Mouse (Mus musculus): Measurements from ENCODE around the gene Slc38a9. TPM values are rescaled to one million over a fixed set of nuclear protein-coding genes. Genes with fewer than 3 reads are reported as not detected.
A peak's percentile ranks its signal among the peaks of the same experiment; 100 is the strongest.
"Not testable (repeated sequence)": the region's sequence is repeated elsewhere in the genome, so short reads cannot be mapped to it uniquely, and the experiment has no call there.

Gene Slc38a9
- polyA plus RNA-seq, 1 experiment from 2014 or later = 17.7 TPM

DNA sequence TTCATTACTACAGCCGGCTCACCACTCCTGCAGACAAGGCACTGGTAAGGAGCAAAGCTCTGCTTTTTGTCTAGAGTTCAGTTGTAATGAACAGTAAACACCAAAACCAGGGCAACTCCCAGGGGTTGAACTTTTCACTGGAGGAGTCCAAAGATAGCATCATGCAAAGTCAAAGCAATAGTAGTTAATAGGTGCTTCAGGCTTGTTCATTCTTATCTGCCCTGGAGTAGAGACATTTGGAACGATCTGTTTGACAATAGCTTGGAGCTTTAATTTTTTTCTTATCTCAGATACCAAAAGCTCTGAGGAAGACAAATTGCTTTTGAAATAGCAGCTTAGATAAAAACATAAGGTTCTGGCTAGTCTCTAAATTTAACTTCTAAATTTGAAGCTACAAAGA is 25.6 kb downstream of the Slc38a9 start:
- ATAC-seq (ENCODE audit: insufficient number of reproducible peaks, insufficient read depth, low FRiP score, low TSS enrichment, low read depth) = no peak
- Histone ChIP-seq H3K4me2 (no peak overlapping the region), H3K27ac (no peak overlapping the region), H3K27me3 (no peaks in the 10 kb centered on the region), H3K9ac (no peak overlapping the region), H3K4me1 (no peaks in the 10 kb centered on the region), H3K4me3 (no peak overlapping the region), H3K9me3 (no peaks in the 10 kb centered on the region), H3K36me3 (no peaks in the 10 kb centered on the region)
- 87% methylated on average over 2 of the region's 2 CpGs for WGBS

DNA sequence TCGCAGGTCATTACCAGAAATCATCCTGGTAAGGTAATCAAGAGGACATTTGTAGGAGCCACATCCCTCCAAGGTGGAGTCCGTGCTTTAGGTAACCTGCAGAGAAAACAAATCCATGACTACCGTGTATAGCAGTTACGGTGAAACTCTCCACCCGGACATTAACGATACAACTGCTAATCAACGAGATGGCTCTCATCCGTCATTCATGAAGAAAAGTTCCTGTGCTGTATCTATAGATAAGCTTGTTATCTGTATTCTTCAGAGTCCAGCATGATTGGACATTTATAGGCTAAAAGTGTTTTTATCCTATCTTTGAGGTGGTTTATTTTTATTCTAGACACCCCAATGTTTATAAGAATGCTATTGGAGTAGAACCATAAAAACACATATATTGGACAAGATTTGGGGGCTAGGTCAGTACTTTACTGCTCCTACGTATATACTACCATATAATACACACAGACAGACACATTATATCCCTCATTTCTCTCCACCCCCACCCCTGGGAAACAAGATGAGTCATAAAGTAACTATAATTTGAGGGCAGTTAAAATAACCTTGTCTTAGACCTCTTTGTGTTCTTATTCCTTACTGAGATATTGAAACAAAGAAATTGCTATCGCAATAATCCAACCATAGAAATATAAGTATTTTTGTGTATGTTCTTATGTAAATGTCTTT is 32.5 kb downstream of the Slc38a9 start:
- WGBS = 91% methylated on average over 10 of the region's 10 CpGs
- no peak for ATAC-seq (ENCODE audit: insufficient number of reproducible peaks, insufficient read depth, low FRiP score, low TSS enrichment, low read depth)

DNA sequence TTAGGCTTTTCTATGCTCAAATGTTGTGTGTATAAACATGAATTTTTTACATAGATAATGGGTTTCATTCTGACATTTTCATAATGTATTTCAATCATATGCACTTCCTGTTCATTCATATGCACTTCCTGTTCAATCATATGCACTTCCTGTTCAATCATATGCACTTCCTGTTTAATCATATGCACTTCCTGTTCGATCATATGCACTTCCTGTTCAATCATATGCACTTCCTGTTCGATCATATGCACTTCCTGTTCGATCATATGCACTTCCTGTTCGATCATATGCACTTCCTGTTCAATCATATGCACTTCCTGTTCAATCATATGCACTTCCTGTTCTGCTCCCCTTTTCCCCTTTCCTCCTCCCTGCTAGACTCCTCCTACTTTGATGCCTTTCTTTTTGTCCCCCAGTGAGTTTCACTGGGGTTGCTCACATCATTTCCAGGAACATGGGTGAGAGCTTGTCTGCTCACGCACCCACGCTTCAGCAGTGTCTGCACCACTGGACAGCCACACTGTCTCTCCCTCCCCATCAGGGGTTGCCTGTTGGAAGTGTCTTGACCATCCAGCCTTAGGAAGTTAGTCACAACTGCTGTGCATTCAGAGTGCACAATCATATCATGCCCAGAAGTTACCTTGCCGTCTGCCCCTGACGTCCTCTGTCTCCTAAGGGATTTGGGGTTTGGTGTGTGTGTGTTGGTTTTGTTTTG is 35.1 kb downstream of the Slc38a9 start:
- H3K9me3 ChIP-seq = peaks cover 4% of the 10 kb centered on the region
- H3K27me3 ChIP-seq = no peaks in the 10 kb centered on the region
- 94% methylated on average over 8 of the region's 8 CpGs for WGBS
- H3K4me1 ChIP-seq = no peaks in the 10 kb centered on the region
- no peak for ATAC-seq (ENCODE audit: insufficient number of reproducible peaks, insufficient read depth, low FRiP score, low TSS enrichment, low read depth)
- no peak overlapping the region for H3K4me3 ChIP-seq
- H3K27ac ChIP-seq = no peak overlapping the region
- peaks cover 24% of the 10 kb centered on the region for H3K36me3 ChIP-seq
- H3K9ac ChIP-seq = no peak overlapping the region
- no peak overlapping the region for H3K4me2 ChIP-seq

More for the DNA sequence above, 32.5 kb downstream of the Slc38a9 start:
- Histone ChIP-seq H3K9me3 (peaks cover 4% of the 10 kb centered on the region), H3K4me1 (no peaks in the 10 kb centered on the region), H3K4me2 (no peak overlapping the region), H3K4me3 (no peak overlapping the region), H3K9ac (no peak overlapping the region), H3K27me3 (no peaks in the 10 kb centered on the region), H3K36me3 (peaks cover 12% of the 10 kb centered on the region), H3K27ac (no peak overlapping the region)

DNA sequence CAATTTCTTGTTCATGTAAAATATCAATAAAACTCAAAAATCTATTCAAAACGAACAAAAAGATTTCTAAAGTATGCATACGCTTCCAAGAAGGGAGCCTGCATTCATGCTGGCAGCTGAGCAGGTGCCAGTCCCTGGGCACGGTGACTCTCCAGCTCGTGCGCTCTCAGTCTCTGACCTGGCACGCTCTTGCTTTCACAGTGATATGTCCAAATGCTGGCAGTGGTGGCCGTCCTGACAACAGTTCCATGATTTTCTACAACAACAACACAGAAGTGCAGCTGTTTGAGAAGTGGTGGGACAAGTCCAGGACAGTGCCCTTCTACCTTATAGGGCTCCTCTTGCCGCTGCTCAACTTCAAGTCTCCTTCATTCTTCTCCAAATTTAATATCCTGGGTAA is 40.7 kb downstream of the Slc38a9 start:
- H3K9ac ChIP-seq = no peak overlapping the region
- no peak for ATAC-seq (ENCODE audit: insufficient number of reproducible peaks, insufficient read depth, low FRiP score, low TSS enrichment, low read depth)
- H3K4me2 ChIP-seq = no peak overlapping the region
- no peaks in the 10 kb centered on the region for H3K9me3 ChIP-seq
- H3K27me3 ChIP-seq = no peaks in the 10 kb centered on the region
- H3K36me3 ChIP-seq = peaks cover 11% of the 10 kb centered on the region
- H3K27ac ChIP-seq = no peak overlapping the region
- H3K4me3 ChIP-seq = no peak overlapping the region
- 89% methylated on average over 8 of the region's 8 CpGs for WGBS
- H3K4me1 ChIP-seq = no peaks in the 10 kb centered on the region

DNA sequence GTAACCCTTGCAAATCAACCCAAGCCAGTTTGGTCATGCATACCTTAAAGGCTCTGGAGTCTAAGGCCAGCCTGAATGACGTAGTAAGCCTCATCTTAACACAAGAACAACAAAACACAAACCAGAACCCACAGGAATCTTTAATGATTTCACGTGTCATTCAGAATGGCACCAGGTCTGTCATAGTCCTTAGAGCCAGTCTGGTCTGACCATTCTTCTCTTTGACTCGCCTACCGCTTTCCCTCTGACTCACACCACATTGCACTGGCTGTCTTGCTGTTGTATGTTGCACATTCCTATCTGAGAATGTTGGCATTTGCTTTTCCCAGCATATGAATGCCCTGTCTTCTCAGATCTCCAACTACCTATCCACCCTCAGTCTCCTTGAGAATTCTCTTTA is 45.8 kb downstream of the Slc38a9 start:
- no peaks in the 10 kb centered on the region for H3K4me1 ChIP-seq
- ATAC-seq (ENCODE audit: insufficient number of reproducible peaks, insufficient read depth, low FRiP score, low TSS enrichment, low read depth) = no peak
- H3K27ac ChIP-seq = no peak overlapping the region
- H3K4me3 ChIP-seq = no peak overlapping the region
- 89% methylated on average over 4 of the region's 4 CpGs for WGBS
- H3K27me3 ChIP-seq = no peaks in the 10 kb centered on the region
- no peaks in the 10 kb centered on the region for H3K36me3 ChIP-seq
- H3K9me3 ChIP-seq = no peaks in the 10 kb centered on the region
- no peak overlapping the region for H3K9ac ChIP-seq
- no peak overlapping the region for H3K4me2 ChIP-seq

DNA sequence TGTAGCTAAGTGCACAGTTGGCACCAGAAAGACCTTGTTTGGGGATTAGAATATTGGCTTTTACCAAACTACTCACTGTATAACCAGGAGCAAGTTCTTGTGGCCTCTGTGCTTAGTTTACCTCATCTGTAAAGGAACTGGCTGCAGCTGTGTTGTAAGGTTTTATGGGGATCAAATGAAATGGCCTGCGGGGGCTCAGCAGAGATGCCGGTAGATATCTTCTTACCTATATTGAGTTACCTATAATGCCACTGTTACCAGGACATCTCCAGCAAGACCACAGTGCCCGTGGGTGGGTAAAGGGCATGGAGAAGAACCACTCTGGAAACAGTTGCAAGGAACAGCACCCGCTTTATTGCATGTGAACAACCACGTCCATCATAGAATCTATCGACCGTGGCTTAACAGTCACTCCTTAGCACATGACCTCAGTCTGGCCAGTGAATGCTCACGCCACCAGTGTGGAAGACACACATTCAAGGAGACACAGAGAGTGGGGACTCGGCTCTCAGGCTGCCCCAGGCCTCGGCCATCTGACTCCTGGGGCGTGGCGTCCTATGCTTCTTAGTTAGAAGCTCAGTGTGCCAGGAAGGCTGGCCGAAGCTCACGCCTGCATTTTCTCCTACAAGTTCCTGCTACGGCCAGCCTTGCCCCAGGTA is 59.7 kb downstream of the Slc38a9 start:
- no peak overlapping the region for H3K9ac ChIP-seq
- H3K4me3 ChIP-seq = no peak overlapping the region
- H3K4me1 ChIP-seq = peaks cover 8% of the 10 kb centered on the region
- H3K27ac ChIP-seq = no peak overlapping the region
- 85% methylated on average over 15 of the region's 15 CpGs for WGBS
- no peak for ATAC-seq (ENCODE audit: insufficient number of reproducible peaks, insufficient read depth, low FRiP score, low TSS enrichment, low read depth)
- H3K4me2 ChIP-seq = no peak overlapping the region
- no peaks in the 10 kb centered on the region; the same call in none of the 2 replicates for H3K36me3 ChIP-seq
- no peaks in the 10 kb centered on the region for H3K27me3 ChIP-seq
- no peaks in the 10 kb centered on the region for H3K9me3 ChIP-seq

DNA sequence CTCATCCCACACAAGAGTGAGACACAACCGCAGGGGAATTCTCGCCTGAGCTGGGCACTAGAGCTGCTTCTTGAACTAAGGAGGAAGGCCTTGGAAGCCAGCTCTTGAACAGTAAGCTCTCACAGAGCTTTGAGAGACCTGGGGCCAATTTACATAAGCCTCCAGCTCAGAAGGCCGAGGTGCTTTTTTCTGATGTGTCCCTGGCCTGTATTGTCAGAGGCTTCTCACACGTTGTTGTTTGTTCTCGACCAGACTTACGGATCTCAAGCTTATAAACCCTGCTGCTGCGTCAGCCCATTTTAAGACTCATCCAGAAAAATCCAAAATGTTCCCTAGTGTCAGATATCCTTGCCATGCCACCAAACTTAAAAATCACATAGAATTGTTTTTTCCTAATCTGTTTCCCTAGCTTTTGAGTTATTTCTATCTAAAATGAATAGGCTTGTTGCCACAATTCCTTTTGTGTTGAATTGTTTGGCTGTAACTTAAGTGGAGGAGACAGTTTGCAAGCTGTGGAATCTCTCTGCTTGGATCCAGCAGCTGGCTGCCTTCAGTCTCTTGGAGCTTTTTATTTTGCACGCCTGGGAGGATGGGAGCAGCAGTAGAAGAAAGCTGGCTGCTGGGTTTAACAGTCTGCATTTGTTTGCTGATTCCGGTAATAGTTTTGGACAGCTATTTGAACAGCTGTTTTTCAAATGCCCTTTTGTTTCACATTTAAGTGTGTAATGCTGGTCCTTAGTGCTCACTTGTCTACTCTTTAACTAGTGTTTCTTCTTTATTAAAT is 61.6 kb downstream of the Slc38a9 start:
- H3K9me3 ChIP-seq = no peaks in the 10 kb centered on the region
- H3K4me3 ChIP-seq = no peak overlapping the region
- no peaks in the 10 kb centered on the region; the same call in none of the 2 replicates for H3K36me3 ChIP-seq

DNA sequence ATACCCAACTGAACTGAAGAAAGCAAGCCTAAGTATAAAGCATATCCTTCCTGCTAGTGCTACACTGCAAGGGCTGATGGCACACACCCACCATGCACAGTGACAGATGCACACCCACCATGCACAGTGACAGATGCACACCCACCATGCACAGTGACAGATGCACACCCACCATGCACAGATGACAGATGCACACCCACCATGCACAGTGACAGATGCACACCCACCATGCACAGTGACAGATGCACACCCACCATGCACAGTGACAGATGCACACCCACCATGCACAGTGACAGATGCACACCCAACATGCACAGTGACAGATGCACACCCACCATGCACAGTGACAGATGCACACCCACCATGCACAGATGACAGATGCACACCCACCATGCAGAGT is 63.7 kb downstream of the Slc38a9 start:
- not testable (repeated sequence) for ATAC-seq (ENCODE audit: insufficient number of reproducible peaks, insufficient read depth, low FRiP score, low TSS enrichment, low read depth); H3K4me3 ChIP-seq; H3K4me2 ChIP-seq; H3K9me3 ChIP-seq; H3K36me3 ChIP-seq; H3K27me3 ChIP-seq; H3K27ac ChIP-seq; H3K9ac ChIP-seq
- H3K4me1 ChIP-seq = peaks cover 11% of the 10 kb centered on the region

More for the DNA sequence above, 61.6 kb downstream of the Slc38a9 start:
- H3K4me1 ChIP-seq = peaks cover 8% of the 10 kb centered on the region
- no peaks in the 10 kb centered on the region for H3K27me3 ChIP-seq
- no peak overlapping the region for H3K4me2 ChIP-seq
- 30% methylated on average over 9 of the region's 9 CpGs for WGBS
- H3K27ac ChIP-seq = peak overlapping the region; percentile 72
- no peak for ATAC-seq (ENCODE audit: insufficient number of reproducible peaks, insufficient read depth, low FRiP score, low TSS enrichment, low read depth)
- no peak overlapping the region for H3K9ac ChIP-seq

DNA sequence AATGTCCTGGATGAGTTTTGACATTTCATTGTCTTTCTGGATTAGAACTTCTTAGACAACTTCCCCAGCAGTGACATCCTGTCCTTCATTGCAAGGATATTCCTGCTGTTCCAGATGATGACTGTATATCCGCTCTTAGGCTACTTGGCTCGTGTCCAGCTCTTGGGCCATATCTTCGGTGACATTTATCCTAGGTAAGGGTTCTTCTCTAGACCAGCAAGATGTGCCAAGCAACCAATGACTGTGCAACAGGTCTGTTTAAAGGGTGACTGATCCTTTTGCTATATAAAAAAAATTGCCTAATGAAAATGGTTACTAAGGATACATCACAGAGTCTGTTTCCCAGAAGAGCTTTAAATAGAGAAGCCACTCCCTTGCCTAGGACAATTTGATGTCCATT is 65.5 kb downstream of the Slc38a9 start:
- H3K9me3 ChIP-seq = no peaks in the 10 kb centered on the region

DNA sequence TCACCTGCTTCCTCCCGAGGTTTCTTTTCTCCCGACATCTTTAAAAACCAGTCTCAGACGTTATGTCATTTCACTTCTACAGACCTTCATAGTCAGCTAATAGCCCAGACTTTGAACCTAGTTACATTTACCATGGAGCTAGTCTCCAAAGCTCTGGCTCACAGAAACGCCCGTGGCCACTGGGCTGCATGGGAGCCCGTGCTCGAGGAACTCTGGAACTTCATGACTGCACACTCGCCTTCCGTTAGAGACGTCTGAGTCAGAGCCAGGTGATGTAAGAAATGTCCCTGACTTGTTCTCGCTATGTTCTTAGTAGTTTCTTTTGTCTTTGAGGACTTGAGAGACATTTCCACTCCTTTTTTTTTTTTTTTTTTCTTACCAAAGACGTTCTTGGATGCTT is 72.8 kb downstream of the Slc38a9 start:
- no peaks in the 10 kb centered on the region for H3K27me3 ChIP-seq
- WGBS = 83% methylated on average over 12 of the region's 12 CpGs
- 0 out of 2 replicates have a peak, but pooled peaks cover 5% of the 10 kb centered on the region for H3K36me3 ChIP-seq
- H3K27ac ChIP-seq = no peak overlapping the region
- H3K4me1 ChIP-seq = peaks cover 16% of the 10 kb centered on the region
- no peak for ATAC-seq (ENCODE audit: insufficient number of reproducible peaks, insufficient read depth, low FRiP score, low TSS enrichment, low read depth)
- H3K9me3 ChIP-seq = no peaks in the 10 kb centered on the region
- H3K4me3 ChIP-seq = no peak overlapping the region
- H3K4me2 ChIP-seq = no peak overlapping the region
- H3K9ac ChIP-seq = no peak overlapping the region

More for the DNA sequence above, 65.5 kb downstream of the Slc38a9 start:
- 79% methylated on average over 3 of the region's 3 CpGs for WGBS
- Histone ChIP-seq H3K27ac (no peak overlapping the region), H3K36me3 (peaks cover 5% of the 10 kb centered on the region; the same call in 1 of the 2 replicates), H3K4me1 (peaks cover 11% of the 10 kb centered on the region), H3K27me3 (no peaks in the 10 kb centered on the region), H3K4me3 (no peak overlapping the region), H3K4me2 (no peak overlapping the region), H3K9ac (no peak overlapping the region)
- no peak for ATAC-seq (ENCODE audit: insufficient number of reproducible peaks, insufficient read depth, low FRiP score, low TSS enrichment, low read depth)

DNA sequence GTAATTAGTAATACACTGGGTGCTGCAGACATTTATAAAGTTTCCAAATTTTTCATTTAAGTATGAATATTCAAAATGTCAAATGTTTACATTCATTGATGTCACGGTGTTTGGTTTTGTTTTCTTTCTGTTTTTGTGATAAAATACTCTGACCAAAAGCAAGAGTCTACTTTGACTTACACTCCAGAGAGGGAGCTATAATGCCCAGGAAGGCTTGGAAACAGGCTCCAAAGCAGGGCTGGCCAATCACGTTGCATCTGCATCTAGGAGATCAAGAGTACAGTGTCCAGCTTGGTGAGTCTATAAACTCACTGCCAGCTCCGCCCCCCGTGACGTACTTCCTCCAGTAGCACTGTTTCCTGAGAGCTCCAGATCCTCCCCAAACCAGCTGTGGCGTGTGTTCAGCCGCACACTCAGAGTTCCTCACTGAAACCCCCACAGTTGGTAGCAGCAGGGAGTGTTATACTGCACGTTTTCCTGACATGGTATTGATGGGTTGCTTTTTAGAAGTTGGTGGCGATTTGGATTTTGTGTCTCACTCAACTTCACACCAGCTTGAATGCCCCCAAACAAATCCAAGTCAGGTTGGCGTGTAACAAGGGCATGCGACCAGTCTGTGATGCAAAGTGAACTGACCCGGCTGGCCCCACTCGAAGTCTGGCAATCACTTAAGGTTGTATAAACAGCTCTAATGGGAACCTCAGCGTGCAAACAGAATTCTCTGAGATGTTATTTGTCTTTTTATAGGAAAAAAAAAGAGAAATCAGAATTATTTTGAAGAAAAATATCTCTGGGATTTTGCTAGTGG is 74.6 kb downstream of the Slc38a9 start:
- no peak overlapping the region for H3K9ac ChIP-seq
- no peak for ATAC-seq (ENCODE audit: insufficient number of reproducible peaks, insufficient read depth, low FRiP score, low TSS enrichment, low read depth)
- no peak overlapping the region for H3K4me3 ChIP-seq
- WGBS = 71% methylated on average over 14 of the region's 14 CpGs
- no peaks in the 10 kb centered on the region for H3K9me3 ChIP-seq
- H3K36me3 ChIP-seq = no peaks in the 10 kb centered on the region
- no peaks in the 10 kb centered on the region for H3K27me3 ChIP-seq
- peak overlapping the region; percentile 43; the same call in 1 of the 2 replicates for H3K4me2 ChIP-seq
- no peak overlapping the region for H3K27ac ChIP-seq
- peaks cover 18% of the 10 kb centered on the region for H3K4me1 ChIP-seq

All from embryonic facial prominence, embryonic 13.5 days (tissue).